Mouse (Mus musculus): ENCODE measurements at regions not wholly inside any gene's neighbourhood (a gene's known extent, or its start where the extent isn't known, plus 50 kb on each side); places are given as distances from the start of the nearest gene placed in this dataset.

DNA sequence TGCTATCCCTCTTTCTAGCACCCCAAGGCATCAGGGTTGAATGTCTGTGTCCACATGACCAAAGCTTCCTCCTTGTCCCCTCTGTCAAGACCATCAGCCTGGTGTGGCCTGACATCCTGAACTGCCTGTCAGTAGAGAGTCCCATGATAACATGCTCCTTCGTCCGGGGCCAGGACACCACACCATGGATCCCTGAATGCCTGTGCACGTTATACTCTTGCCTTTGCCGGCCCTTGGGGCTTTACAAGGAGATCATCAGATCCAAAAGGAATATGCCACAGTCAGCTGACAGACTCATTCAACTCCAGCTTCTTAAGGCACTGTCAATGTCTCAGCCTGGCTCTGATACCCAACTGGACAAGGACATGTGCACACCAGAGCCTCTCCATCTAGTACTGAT lies 493.5 kb downstream of the Fam19a5 start:
- no peak for TF ChIP-seq POLR2A (IDR thresholded peaks at IDR 0.05; ENCODE audit: insufficient read depth, low read depth, low read length)
- no peak for TF ChIP-seq CTCF (IDR thresholded peaks at IDR 0.05)
- TF ChIP-seq EP300 (IDR thresholded peaks at IDR 0.05; ENCODE audit: insufficient read depth, low read depth, low read length), result no peak

Measured in heart, adult 2 months (tissue).